Mouse (Mus musculus): ENCODE results near the gene Trim38. TPM values are rescaled to one million over a fixed set of nuclear protein-coding genes. Genes with fewer than 3 reads are reported as not detected.
"Not testable (repeated sequence)": the region's sequence is repeated elsewhere in the genome, so short reads cannot be mapped to it uniquely, and the experiment has no call there.

Trim38 gene
- polyA plus RNA-seq, 1 experiment from 2014 or later = 0.26 TPM

DNA sequence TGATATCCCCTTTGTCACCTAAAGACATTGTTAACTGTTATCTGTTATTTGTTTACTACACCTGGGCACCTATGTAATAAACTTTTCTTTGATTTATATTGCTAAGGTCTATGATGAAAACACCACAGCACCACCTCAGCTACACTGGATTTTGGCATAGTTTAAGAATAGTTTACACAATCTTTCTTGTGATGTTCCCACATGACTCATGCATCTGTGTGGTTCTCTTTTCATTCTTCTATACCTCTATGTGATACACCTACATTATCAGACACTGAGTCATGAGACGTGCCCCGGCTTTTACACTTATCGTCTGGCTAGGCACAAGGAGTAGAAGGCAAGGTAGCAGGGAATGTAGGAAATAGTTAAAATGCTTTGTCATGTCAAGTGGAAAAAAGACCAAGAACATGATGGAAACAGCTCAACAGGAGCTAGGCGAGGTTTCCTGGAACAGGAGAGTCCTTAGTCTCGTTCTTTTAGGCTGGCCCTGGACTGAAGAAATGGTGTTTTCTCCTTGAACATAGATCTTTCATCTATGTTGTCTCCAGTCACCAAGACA, 20.1 kb upstream of the Trim38 start:
- H3K9me3 ChIP-seq = no peaks in the 10 kb centered on the region
- WGBS = 92% methylated on average over 5 of the region's 5 CpGs

DNA sequence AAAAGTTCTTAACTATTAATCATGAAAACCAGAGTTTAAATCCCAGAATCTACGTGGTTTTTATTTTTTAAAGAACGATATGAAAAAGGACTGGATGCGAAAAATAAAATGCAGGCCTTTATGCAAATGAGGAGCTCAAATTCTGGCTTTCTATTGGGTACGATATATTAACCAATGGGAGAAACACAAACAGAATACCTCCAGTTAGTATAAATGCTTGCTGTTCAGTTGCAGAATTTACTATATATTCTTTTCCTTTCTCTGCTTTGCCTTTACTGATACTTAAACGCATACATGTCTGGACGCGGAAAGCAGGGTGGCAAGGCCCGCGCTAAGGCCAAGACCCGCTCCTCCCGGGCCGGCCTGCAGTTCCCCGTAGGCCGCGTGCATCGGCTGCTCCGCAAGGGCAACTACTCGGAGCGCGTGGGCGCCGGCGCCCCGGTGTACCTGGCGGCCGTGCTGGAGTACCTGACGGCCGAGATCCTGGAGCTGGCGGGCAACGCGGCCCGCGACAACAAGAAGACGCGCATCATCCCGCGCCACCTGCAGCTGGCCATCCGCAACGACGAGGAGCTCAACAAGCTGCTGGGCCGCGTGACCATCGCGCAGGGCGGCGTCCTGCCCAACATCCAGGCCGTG, 18.8 kb upstream of the Trim38 start, which contains the start of gene Hist1h2ab:
Gene Hist1h2ab, plus strand, starts transcription at position 288 of the 639 bp plus-strand sequence.
- H3K27me3 ChIP-seq (replicated peaks; ENCODE audit: low read depth, poor library complexity, severe bottlenecking); H3K36me3 ChIP-seq (replicated peaks); H3K9me3 ChIP-seq: not testable (repeated sequence)
- peak; percentile 83 for DNase-seq (ENCODE audit: low spot score)
- 1% methylated on average over 35 of the region's 47 CpGs for WGBS
- peak within 1 kb of the TSS; percentile 58 for H3K4me3 ChIP-seq
- peak within 1 kb of the TSS; percentile 98 for H3K27ac ChIP-seq (replicated peaks)
- H3K4me1 ChIP-seq = peaks cover 21% of the 10 kb centered on the region

More for the DNA sequence above, 20.1 kb upstream of the Trim38 start:
- Histone ChIP-seq H3K27ac (replicated peaks) (peak overlapping the region; percentile 98), H3K36me3 (replicated peaks) (no peaks in the 10 kb centered on the region), H3K4me1 (peaks cover 21% of the 10 kb centered on the region), H3K27me3 (replicated peaks; ENCODE audit: low read depth, poor library complexity, severe bottlenecking) (no peaks in the 10 kb centered on the region), H3K4me3 (no peak overlapping the region)
- no peak for DNase-seq (ENCODE audit: low spot score)

DNA sequence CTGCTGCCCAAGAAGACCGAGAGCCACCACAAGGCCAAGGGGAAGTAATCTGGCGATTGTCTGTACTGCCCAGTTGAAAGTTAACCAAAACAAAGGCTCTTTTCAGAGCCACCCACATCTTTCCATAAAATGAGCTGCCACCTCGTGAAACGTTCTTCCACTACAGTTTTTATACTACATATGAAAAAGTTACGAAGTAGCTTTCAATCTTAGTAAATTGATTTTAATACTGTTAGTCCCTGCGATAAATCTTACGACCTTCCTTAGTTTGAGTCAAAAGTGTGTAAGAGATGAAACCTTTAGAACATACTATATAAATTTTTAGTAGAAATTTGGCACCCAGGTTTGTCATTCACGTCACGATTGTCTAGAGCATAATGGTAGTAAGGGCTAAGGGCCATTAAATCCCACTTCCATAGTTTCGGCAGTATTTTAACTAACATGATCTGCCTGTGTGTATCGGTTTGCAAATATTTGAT, 18.2 kb upstream of the Trim38 start:
- 1% methylated on average over 11 of the region's 11 CpGs for WGBS
- Histone ChIP-seq H3K36me3 (replicated peaks) (no peaks in the 10 kb centered on the region), H3K9me3 (no peaks in the 10 kb centered on the region), H3K4me1 (peaks cover 21% of the 10 kb centered on the region), H3K27ac (replicated peaks) (peak overlapping the region; percentile 98), H3K27me3 (replicated peaks; ENCODE audit: low read depth, poor library complexity, severe bottlenecking) (no peaks in the 10 kb centered on the region), H3K4me3 (peak overlapping the region; percentile 58)
- DNase-seq (ENCODE audit: low spot score) = no peak

DNA sequence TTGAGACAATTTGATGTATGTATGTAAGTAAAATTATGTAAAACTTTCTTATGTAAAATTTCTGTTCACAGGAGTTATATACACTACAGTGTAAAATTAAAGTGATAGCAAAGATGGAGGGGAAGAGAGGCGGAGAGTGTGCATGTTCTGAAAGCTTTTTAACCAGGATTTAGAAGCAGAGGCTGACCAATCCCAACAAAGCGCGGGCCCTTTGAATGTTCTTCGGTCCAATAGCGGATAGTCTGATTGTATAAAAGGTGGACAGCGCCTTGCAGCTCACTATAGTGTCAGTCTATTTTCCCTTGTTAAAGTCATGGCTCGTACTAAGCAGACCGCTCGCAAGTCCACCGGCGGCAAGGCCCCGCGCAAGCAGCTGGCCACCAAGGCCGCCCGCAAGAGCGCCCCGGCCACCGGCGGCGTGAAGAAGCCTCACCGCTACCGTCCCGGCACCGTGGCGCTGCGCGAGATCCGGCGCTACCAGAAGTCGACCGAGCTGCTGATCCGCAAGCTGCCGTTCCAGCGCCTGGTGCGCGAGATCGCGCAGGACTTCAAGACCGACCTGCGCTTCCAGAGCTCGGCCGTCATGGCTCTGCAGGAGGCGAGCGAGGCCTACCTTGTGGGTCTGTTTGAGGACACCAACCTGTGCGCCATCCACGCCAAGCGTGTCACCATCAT, 17.5 kb upstream of the Trim38 start, which contains the start of gene Hist1h3b:
Gene Hist1h3b, plus strand, starts transcription at position 201 of the 675 bp plus-strand sequence.
- peak; percentile 90 for DNase-seq (ENCODE audit: low spot score)
- peak within 1 kb of the TSS; percentile 98 for H3K27ac ChIP-seq (replicated peaks)
- H3K4me3 ChIP-seq = peak within 1 kb of the TSS; percentile 61
- H3K9me3 ChIP-seq; H3K27me3 ChIP-seq (replicated peaks; ENCODE audit: low read depth, poor library complexity, severe bottlenecking); H3K36me3 ChIP-seq (replicated peaks): not testable (repeated sequence)
- H3K4me1 ChIP-seq = peaks cover 21% of the 10 kb centered on the region
- WGBS = under 1% methylated on average over 19 of the region's 47 CpGs

DNA sequence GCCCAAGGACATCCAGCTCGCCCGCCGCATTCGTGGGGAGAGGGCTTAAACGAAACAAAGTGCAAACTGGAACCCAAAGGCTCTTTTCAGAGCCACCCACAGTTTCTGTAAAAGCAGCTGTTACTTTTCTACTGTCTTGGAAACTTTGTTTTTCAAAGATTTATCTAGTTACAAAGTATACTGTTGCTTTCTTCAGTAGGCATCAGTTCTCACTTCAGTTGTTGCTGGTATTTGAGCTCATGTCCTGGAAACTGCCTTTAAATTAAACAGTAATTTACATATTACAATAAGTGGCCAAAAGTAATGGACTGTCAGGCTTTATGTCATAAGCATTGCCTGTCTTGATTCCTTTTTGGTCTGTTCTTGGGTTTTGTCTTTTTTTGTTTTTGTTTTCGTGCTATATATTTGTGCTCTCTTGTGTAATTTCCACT, 17.0 kb upstream of the Trim38 start:
- Histone ChIP-seq H3K36me3 (replicated peaks) (no peaks in the 10 kb centered on the region), H3K9me3 (no peaks in the 10 kb centered on the region), H3K4me3 (peak overlapping the region; percentile 61), H3K4me1 (peaks cover 21% of the 10 kb centered on the region), H3K27ac (replicated peaks) (peak overlapping the region; percentile 91), H3K27me3 (replicated peaks; ENCODE audit: low read depth, poor library complexity, severe bottlenecking) (no peaks in the 10 kb centered on the region)
- 3% methylated on average over 6 of the region's 6 CpGs for WGBS
- no peak for DNase-seq (ENCODE audit: low spot score)

DNA sequence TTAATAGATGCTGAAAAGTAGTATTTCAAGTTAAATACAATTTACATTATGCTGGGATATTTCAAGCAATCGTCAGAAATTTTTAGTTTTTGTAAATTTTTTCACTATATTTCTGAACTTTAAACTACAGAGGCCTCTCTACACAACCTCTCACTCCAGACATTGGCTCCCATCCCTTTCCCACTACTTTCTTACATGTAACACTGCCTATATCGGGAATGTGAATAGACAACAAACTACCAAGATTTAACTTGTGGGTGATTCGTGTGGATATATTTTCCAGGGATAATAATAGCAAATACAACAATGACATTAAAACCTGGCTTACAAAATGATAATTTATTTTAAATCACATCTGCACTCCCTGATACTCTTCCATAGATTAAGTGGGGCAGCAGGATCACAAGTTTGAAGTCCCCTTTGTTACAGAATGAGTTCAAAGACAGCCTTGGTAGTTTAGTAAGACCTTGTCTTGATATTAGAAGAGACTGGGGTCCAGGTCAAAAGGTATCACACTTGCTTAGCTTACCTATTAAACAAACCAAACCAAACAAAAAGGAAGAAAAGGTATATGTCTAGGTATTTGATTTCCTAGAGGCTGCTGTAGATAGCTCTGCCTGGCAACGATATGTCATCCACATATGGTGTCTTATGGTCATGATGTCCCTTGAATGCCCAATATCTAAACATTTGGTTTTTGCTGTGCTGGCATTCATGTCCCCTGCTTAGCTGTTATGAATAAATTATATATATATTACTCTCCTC, 16.2 kb upstream of the Trim38 start:
- no peak for DNase-seq (ENCODE audit: low spot score)
- 64% methylated on average over 4 of the region's 4 CpGs for WGBS
- Histone ChIP-seq H3K4me3 (peak overlapping the region; percentile 61), H3K9me3 (no peaks in the 10 kb centered on the region), H3K4me1 (peaks cover 18% of the 10 kb centered on the region), H3K27ac (replicated peaks) (peak overlapping the region; percentile 91), H3K27me3 (replicated peaks; ENCODE audit: low read depth, poor library complexity, severe bottlenecking) (no peaks in the 10 kb centered on the region), H3K36me3 (replicated peaks) (no peaks in the 10 kb centered on the region)

DNA sequence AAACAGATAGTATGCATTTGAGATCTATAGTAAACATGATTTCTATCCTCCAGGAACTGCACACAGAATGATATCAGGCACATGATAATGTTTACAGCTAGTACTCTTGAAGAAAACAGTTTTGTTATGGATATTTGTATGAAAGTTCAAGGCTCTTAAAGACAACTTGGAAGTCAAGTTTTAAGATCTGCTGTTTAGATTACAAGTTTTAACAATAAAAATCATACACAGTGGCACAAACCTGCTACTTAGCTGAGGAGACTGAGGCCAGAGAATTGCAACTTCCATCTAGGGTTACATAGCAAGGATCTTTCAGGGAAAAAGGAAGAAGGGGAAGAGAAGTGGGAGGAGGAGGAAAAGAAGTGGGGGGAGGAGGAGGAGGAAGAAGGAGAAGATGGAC, 14.7 kb upstream of the Trim38 start:
- Histone ChIP-seq H3K27ac (replicated peaks) (peak overlapping the region; percentile 85), H3K9me3 (no peaks in the 10 kb centered on the region), H3K36me3 (replicated peaks) (no peaks in the 10 kb centered on the region), H3K4me3 (no peak overlapping the region), H3K27me3 (replicated peaks; ENCODE audit: low read depth, poor library complexity, severe bottlenecking) (no peaks in the 10 kb centered on the region), H3K4me1 (peaks cover 21% of the 10 kb centered on the region)
- DNase-seq (ENCODE audit: low spot score) = no peak

DNA sequence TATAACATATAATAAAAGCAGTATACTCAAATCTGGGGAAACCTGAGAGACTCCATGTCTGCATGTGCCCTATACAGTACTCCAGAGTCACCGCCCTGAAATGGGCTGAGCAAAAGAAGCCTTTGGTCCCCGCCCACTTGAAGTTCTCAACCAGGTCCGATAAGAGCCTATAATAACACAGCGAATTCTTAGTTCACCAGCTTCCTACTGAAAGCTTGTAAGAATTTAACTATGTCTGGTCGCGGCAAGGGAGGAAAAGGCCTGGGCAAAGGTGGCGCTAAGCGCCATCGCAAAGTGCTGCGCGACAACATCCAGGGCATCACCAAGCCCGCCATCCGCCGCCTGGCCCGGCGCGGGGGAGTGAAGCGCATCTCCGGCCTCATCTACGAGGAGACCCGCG, 12.9 kb upstream of the Trim38 start, which contains the start of gene Hist1h4b:
Gene Hist1h4b, plus strand, starts transcription at position 224 of the 400 bp plus-strand sequence.
- H3K4me1 ChIP-seq = peaks cover 27% of the 10 kb centered on the region
- WGBS = under 1% methylated on average over 17 of the region's 22 CpGs
- H3K9me3 ChIP-seq = no peaks in the 10 kb centered on the region

DNA sequence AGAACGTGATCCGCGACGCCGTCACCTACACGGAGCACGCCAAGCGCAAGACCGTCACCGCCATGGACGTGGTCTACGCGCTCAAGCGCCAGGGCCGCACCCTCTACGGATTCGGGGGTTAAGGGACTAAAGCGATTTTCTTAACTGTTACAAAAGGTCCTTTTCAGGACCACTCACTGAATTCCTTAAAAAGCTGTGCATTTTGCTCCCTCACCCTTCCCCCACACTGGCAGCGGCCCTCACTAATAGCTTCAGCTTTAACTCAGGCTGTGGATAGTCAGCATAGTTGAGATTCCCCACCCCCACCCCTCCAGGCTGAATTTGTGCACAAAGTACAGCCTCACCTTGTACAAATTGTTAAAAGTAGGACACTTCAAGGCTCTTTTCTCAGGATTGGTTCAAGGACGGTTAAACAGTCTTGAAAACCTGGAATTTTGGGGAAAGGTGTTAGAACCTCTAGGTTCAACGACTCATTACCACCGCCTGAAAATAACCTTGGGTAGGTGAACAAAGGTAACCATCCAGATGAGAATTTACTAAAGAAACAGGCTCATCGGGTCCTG, 12.4 kb upstream of the Trim38 start:
- no peaks in the 10 kb centered on the region for H3K9me3 ChIP-seq
- WGBS = 1% methylated on average over 21 of the region's 23 CpGs
- peaks cover 27% of the 10 kb centered on the region for H3K4me1 ChIP-seq
- peak overlapping the region; percentile 60 for H3K4me3 ChIP-seq
- H3K36me3 ChIP-seq (replicated peaks) = no peaks in the 10 kb centered on the region
- no peaks in the 10 kb centered on the region for H3K27me3 ChIP-seq (replicated peaks; ENCODE audit: low read depth, poor library complexity, severe bottlenecking)
- H3K27ac ChIP-seq (replicated peaks) = peak overlapping the region; percentile 92
- DNase-seq (ENCODE audit: low spot score) = peak; percentile 75

More for the DNA sequence above, 12.9 kb upstream of the Trim38 start, which contains the start of gene Hist1h4b:
- Histone ChIP-seq H3K4me3 (peak within 1 kb of the TSS; percentile 60), H3K27ac (replicated peaks) (peak within 1 kb of the TSS; percentile 92), H3K36me3 (replicated peaks) (no peaks in the 10 kb centered on the region), H3K27me3 (replicated peaks; ENCODE audit: low read depth, poor library complexity, severe bottlenecking) (no peaks in the 10 kb centered on the region)
- peak; percentile 91 for DNase-seq (ENCODE audit: low spot score)

DNA sequence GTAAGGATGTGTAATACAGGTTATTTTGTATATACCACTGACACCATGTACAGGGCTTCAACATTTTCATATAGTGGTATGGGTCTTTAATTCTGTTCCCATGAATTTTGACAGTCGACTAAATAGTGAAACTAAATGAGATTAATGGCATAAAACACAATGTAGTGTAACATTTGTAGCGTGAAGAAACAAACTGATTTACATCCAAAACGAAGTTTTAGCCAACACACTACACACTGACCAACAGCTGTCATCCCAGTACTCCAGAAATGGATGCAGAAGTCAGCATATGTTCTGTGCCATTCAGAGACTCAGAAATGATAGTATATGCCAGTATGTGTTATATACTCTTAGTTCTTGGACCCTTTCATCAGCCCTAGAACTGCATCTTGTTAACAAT, 11.8 kb upstream of the Trim38 start:
- H3K4me3 ChIP-seq = peak overlapping the region; percentile 60
- no peaks in the 10 kb centered on the region for H3K36me3 ChIP-seq (replicated peaks)
- peaks cover 33% of the 10 kb centered on the region for H3K4me1 ChIP-seq
- no peak for DNase-seq (ENCODE audit: low spot score)
- WGBS = 48% methylated on average over 3 of the region's 3 CpGs
- H3K9me3 ChIP-seq = no peaks in the 10 kb centered on the region
- H3K27me3 ChIP-seq (replicated peaks; ENCODE audit: low read depth, poor library complexity, severe bottlenecking) = no peaks in the 10 kb centered on the region
- H3K27ac ChIP-seq (replicated peaks) = peak overlapping the region; percentile 92

DNA sequence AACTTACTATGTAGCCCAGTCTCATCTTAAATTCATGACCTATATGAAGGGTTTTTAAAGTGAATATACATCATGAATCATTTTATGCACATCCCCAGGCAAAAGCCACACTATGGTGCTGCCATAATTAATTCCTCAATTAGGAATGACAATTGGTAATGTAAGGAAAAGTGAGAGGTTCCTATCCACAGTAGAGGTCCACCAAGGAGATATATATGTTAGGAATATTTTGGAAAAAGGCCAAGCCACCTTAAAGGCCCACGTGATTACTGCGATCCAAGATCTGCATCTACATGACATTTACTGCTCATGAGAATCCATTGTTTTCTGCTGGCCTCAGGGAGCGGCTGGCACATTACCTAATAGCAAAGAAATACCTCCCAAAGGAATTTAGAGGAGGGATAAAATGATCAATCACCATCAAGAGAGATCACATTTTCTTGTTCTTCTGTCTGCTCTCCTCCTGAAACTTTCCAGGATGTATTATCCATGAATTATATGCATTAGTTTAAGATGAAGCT, 10.4 kb upstream of the Trim38 start:
- WGBS = 82% methylated on average over 3 of the region's 3 CpGs
- H3K4me1 ChIP-seq = peaks cover 40% of the 10 kb centered on the region
- no peak overlapping the region for H3K4me3 ChIP-seq
- H3K36me3 ChIP-seq (replicated peaks) = no peaks in the 10 kb centered on the region
- no peaks in the 10 kb centered on the region for H3K27me3 ChIP-seq (replicated peaks; ENCODE audit: low read depth, poor library complexity, severe bottlenecking)
- no peaks in the 10 kb centered on the region for H3K9me3 ChIP-seq
- DNase-seq (ENCODE audit: low spot score) = no peak
- peak overlapping the region; percentile 92 for H3K27ac ChIP-seq (replicated peaks)

DNA sequence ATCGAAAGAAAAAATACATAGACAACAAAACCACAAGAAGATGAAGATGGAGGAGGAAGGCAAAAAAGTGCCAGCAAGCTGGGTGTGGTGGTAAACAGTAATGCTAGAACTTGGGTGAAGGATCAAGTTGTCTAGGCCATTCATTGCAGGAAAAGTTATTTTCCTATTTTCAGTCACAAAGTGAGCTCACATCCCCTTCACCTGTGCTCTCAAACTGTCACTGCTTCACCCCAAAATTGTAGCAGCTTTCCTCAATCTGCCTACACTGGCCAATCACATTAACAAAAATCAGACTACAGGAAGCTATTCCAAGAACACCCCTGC, 9.8 kb upstream of the Trim38 start:
- peaks cover 46% of the 10 kb centered on the region for H3K4me1 ChIP-seq
- 65% methylated on average over 1 of the region's 1 CpGs for WGBS

More for the DNA sequence above, 9.8 kb upstream of the Trim38 start:
- H3K36me3 ChIP-seq (replicated peaks) = no peaks in the 10 kb centered on the region
- no peak for DNase-seq (ENCODE audit: low spot score)
- H3K27ac ChIP-seq (replicated peaks) = peak overlapping the region; percentile 92
- no peaks in the 10 kb centered on the region for H3K27me3 ChIP-seq (replicated peaks; ENCODE audit: low read depth, poor library complexity, severe bottlenecking)
- H3K4me3 ChIP-seq = peak overlapping the region; percentile 70
- H3K9me3 ChIP-seq = no peaks in the 10 kb centered on the region
